Mouse (Mus musculus): ENCODE measurements at regions not wholly inside any gene's neighbourhood (a gene's known extent, or its start where the extent isn't known, plus 50 kb on each side); places are given as distances from the start of the nearest gene placed in this dataset.

- DNase-seq (ENCODE audit: low spot score in 2 of 2), result no peak
Observed at GRCm38 (mm10) chr4:12837097-12837426, 665.2 kb upstream of the Fam92a start.

- no peak for DNase-seq (ENCODE audit: low spot score in 2 of 2)
Observed at GRCm38 (mm10) chr4:12836326-12837096, 664.7 kb upstream of the Fam92a start.

- no peak for DNase-seq (ENCODE audit: low spot score in 2 of 2)
Observed at GRCm38 (mm10) chr4:12826419-12826818, 654.6 kb upstream of the Fam92a start.

GRCm38 (mm10) chr4:12814251-12814650, 642.4 kb upstream of the Fam92a start:
- DNase-seq (ENCODE audit: low spot score in 2 of 2), result no peak

- no peak for DNase-seq (ENCODE audit: low spot score in 2 of 2)
Observed at GRCm38 (mm10) chr4:12801186-12801585, 629.4 kb upstream of the Fam92a start.

GRCm38 (mm10) chr4:12799564-12799963, 627.7 kb upstream of the Fam92a start:
- DNase-seq (ENCODE audit: low spot score in 2 of 2), result peak; percentile 25 to 47

GRCm38 (mm10) chr4:12792764-12793422, 621.1 kb upstream of the Fam92a start:
- DNase-seq (ENCODE audit: low spot score in 2 of 2), result no peak

GRCm38 (mm10) chr4:12791786-12792674, 620.2 kb upstream of the Fam92a start:
- no peak for DNase-seq (ENCODE audit: low spot score in 2 of 2)

GRCm38 (mm10) chr4:12785840-12786239, 614.0 kb upstream of the Fam92a start:
- no peak for DNase-seq (ENCODE audit: low spot score in 2 of 2)

- DNase-seq (ENCODE audit: low spot score in 2 of 2), result no peak
Observed at GRCm38 (mm10) chr4:12784479-12784878, 612.7 kb upstream of the Fam92a start.

- DNase-seq (ENCODE audit: low spot score in 2 of 2), result no peak
Observed at GRCm38 (mm10) chr4:12784068-12784467, 612.3 kb upstream of the Fam92a start.

GRCm38 (mm10) chr4:12781969-12782904, 610.4 kb upstream of the Fam92a start:
- no peak for DNase-seq (ENCODE audit: low spot score in 2 of 2)

GRCm38 (mm10) chr4:12780254-12780653, 608.4 kb upstream of the Fam92a start:
- no peak for DNase-seq (ENCODE audit: low spot score in 2 of 2)

- no peak for DNase-seq (ENCODE audit: low spot score in 2 of 2)
Observed at GRCm38 (mm10) chr4:12779211-12779610, 607.4 kb upstream of the Fam92a start.

- no peak for DNase-seq (ENCODE audit: low spot score in 2 of 2)
Observed at GRCm38 (mm10) chr4:12778163-12778562, 606.3 kb upstream of the Fam92a start.

- no peak for DNase-seq (ENCODE audit: low spot score in 2 of 2)
Observed at GRCm38 (mm10) chr4:12776217-12776578, 604.4 kb upstream of the Fam92a start.

- no peak for DNase-seq (ENCODE audit: low spot score in 2 of 2)
Observed at GRCm38 (mm10) chr4:12775524-12776216, 603.9 kb upstream of the Fam92a start.

GRCm38 (mm10) chr4:12775090-12775489, 603.3 kb upstream of the Fam92a start:
- DNase-seq (ENCODE audit: low spot score in 2 of 2), result no peak

- DNase-seq (ENCODE audit: low spot score in 2 of 2), result no peak
Observed at GRCm38 (mm10) chr4:12774671-12775070, 602.9 kb upstream of the Fam92a start.

GRCm38 (mm10) chr4:12773201-12773600, 601.4 kb upstream of the Fam92a start:
- DNase-seq (ENCODE audit: low spot score in 2 of 2), result no peak

Measured in frontal cortex, postnatal 14 days (tissue).